Mouse (Mus musculus): ENCODE results near the gene Fndc3a. TPM values are rescaled to one million over a fixed set of nuclear protein-coding genes. Genes with fewer than 3 reads are reported as not detected.
A peak's percentile ranks its signal among the peaks of the same experiment; 100 is the strongest.

Gene Fndc3a
- polyA plus RNA-seq, 1 experiment from 2014 or later = 38.6 TPM

DNA sequence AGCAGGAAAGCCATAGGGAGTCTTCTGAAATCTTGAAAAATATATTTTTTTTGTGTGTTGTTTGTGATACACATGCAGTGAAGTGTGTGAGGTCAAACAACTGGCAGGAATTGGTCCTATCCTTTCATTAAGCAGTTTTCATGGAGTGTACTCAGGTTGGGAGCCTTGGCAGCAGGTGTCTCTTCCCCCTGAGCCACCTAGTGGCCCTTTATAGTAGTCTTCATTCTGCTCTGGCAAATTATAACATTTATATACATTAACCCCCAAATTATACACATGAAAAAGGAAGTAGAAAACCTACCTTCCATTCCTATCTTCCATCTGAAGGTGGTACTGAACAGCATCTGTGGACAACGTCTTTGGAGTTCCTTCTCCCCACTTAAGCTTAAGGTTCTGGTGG, 154.0 kb downstream of the Fndc3a start:
- Histone ChIP-seq H3K4me1 (replicated peaks; ENCODE audit: control insufficient read depth, insufficient read depth, low read length) (no peaks in the 10 kb centered on the region), H3K9me3 (ENCODE audit: control insufficient read depth, low read length) (no peaks in the 10 kb centered on the region), H3K4me2 (ENCODE audit: low read length) (no peak overlapping the region), H3K36me3 (ENCODE audit: control insufficient read depth, insufficient read depth, low read length) (peaks cover 82% of the 10 kb centered on the region), H3K27ac (ENCODE audit: low read depth) (no peak overlapping the region), H3K4me3 (ENCODE audit: low read depth, low read length) (no peak overlapping the region), H3K27me3 (replicated peaks; ENCODE audit: control insufficient read depth, insufficient read depth, low read length) (no peaks in the 10 kb centered on the region), H3K9ac (ENCODE audit: low read length) (no peak overlapping the region)
- WGBS = 81% methylated on average over 1 of the region's 1 CpGs
- ATAC-seq (replicated peaks; ENCODE audit: low FRiP score, low TSS enrichment, low read depth) = no peak
- DNase-seq (ENCODE audit: low spot score) = no peak

DNA sequence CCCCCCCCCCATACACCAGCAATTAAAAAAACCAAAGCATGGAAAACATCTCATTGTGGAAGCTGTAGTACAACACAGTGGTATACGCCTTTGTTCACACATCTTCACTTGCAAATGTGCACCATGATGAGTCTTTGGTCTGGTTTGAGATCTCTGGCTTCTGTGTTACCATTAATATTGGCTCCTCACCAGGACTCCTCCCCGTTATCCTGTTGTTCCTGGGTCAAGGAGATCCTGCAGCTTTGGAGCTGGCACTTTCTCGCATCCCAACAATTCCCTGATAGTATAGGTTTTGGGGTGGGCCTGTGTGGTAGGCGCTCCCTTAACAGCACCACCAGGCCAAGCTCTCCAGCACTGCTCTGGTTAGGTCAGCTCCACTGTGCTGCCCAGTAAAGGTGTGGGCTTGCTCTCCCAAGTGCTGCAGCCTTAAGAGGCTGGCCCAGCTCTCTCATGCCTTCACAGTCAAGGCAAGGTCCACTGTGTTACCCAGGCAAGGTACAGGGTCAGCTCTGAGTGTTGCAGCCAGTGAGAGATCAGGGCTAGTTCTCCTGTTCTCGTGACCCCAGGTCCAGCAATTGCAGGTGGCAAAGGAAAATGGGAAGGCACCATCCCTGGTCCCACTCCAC, 173.3 kb downstream of the Fndc3a start:
- no peaks in the 10 kb centered on the region for H3K9me3 ChIP-seq (ENCODE audit: control insufficient read depth, low read length)
- no peak overlapping the region for H3K4me2 ChIP-seq (ENCODE audit: low read length)
- H3K4me1 ChIP-seq (replicated peaks; ENCODE audit: control insufficient read depth, insufficient read depth, low read length) = peaks cover 8% of the 10 kb centered on the region; the same call in 1 of the 2 replicates
- H3K27me3 ChIP-seq (replicated peaks; ENCODE audit: control insufficient read depth, insufficient read depth, low read length) = peaks cover 14% of the 10 kb centered on the region
- peaks cover 28% of the 10 kb centered on the region for H3K36me3 ChIP-seq (ENCODE audit: control insufficient read depth, insufficient read depth, low read length)
- H3K4me3 ChIP-seq (ENCODE audit: low read depth, low read length) = no peak overlapping the region
- no peak overlapping the region for H3K27ac ChIP-seq (ENCODE audit: low read depth)
- no peak for ATAC-seq (replicated peaks; ENCODE audit: low FRiP score, low TSS enrichment, low read depth)
- no peak for DNase-seq (ENCODE audit: low spot score)
- no peak overlapping the region for H3K9ac ChIP-seq (ENCODE audit: low read length)
- 80% methylated on average over 5 of the region's 5 CpGs for WGBS

DNA sequence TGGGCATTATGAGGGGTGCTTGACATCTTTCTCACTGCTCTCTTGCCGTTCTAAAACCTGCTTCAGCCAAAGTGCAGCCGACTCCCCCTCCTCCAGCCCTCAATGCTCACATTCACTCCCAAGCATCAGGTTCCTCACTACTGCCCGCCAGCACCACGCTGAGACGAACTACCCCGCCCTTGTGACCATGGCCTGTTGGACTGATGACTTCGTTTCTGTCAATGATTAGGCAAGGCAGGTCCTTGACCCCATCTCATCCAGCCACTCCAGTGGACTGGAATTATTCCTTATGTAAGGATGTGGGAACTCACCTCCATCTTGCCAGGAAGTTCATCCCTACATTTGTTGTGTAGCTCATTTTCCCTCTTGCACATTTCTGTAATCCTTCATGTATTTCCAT, 175.9 kb downstream of the Fndc3a start:
- WGBS = 76% methylated on average over 7 of the region's 7 CpGs
- no peak for DNase-seq (ENCODE audit: low spot score)
- Histone ChIP-seq H3K36me3 (ENCODE audit: control insufficient read depth, insufficient read depth, low read length) (peaks cover 6% of the 10 kb centered on the region; the same call in 1 of the 2 replicates), H3K27me3 (replicated peaks; ENCODE audit: control insufficient read depth, insufficient read depth, low read length) (peaks cover 26% of the 10 kb centered on the region), H3K27ac (ENCODE audit: low read depth) (no peak overlapping the region), H3K9me3 (ENCODE audit: control insufficient read depth, low read length) (no peaks in the 10 kb centered on the region), H3K4me3 (ENCODE audit: low read depth, low read length) (no peak overlapping the region), H3K4me1 (replicated peaks; ENCODE audit: control insufficient read depth, insufficient read depth, low read length) (peaks cover 8% of the 10 kb centered on the region; the same call in 1 of the 2 replicates), H3K9ac (ENCODE audit: low read length) (no peak overlapping the region), H3K4me2 (ENCODE audit: low read length) (no peak overlapping the region)
- no peak for ATAC-seq (replicated peaks; ENCODE audit: low FRiP score, low TSS enrichment, low read depth)

DNA sequence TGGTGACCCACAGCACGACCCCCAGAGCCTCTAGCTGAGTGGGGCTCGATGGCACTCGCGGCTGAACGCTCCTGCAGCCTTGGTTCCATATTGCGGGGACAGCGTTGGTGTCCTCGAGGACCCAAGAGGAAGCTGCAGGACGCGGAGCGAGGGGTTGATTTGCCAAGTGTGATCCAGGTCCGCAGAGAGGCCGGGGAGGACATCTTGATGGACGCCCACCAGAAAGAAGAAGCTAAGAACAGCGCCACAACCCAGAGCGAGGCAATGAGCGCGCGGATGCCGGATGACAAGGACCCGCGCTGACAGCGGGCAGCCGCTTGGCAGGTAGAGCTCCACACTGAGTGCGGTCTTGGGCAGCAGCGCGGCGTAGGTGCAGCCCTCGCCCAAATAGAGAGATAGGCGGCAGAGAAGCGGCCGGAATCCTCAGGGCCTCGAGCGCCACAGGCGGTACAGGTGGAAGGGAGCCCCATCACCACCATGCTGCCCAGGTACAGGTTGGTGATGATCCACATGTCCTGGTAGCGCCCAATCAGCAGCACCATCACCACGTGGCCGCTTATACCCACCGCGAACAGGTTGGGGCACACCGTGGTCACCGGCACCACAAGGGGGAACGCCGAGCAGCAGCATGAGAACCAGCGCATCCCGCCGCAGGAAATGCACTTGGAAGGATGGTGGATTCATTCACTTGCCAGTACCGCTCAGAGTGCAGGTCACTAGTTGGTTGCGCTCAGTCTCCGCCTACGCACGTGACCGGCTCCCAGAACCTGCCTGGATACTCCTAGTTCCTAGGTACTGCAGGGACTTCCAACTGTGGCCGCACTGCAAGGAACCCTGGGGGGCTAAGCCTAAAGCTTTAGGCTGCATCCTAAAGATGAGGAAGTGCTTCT, 177.5 kb downstream of the Fndc3a start:
- DNase-seq (ENCODE audit: low spot score) (peak; percentile 71), ATAC-seq (replicated peaks; ENCODE audit: low FRiP score, low TSS enrichment, low read depth) (peak; percentile 86)
- Histone ChIP-seq H3K4me3 (ENCODE audit: low read depth, low read length) (peak overlapping the region; percentile 39), H3K27me3 (replicated peaks; ENCODE audit: control insufficient read depth, insufficient read depth, low read length) (peaks cover 26% of the 10 kb centered on the region), H3K4me1 (replicated peaks; ENCODE audit: control insufficient read depth, insufficient read depth, low read length) (peaks cover 8% of the 10 kb centered on the region; the same call in 1 of the 2 replicates), H3K36me3 (ENCODE audit: control insufficient read depth, insufficient read depth, low read length) (0 out of 2 replicates have a peak, but pooled peaks cover 3% of the 10 kb centered on the region), H3K9ac (ENCODE audit: low read length) (no peak overlapping the region), H3K9me3 (ENCODE audit: control insufficient read depth, low read length) (no peaks in the 10 kb centered on the region), H3K4me2 (ENCODE audit: low read length) (peak overlapping the region; percentile 82), H3K27ac (ENCODE audit: low read depth) (no peak overlapping the region)
- 3% methylated on average over 54 of the region's 54 CpGs for WGBS

DNA sequence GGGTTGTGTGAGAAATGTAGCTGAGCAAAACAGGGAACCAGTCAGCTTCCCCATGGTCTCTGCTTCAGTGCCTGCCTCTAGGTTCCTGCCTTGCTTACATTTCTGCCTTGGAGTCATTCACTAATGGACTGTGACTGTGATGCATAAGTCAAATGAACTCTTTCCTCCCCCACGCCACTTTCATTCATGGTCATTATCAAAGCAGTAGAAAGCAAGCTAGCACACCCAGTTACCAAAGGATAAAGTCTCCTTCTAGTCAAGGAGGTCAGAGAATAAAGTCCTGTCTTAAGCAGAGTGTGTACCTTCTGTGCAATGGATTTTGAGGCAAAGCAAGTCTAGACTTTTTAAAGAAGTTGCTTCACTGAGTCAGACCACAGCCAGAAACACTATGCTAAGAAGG, 182.7 kb downstream of the Fndc3a start:
- WGBS = 73% methylated on average over 1 of the region's 1 CpGs
- Histone ChIP-seq H3K9ac (ENCODE audit: low read length) (no peak overlapping the region), H3K4me3 (ENCODE audit: low read depth, low read length) (no peak overlapping the region), H3K4me2 (ENCODE audit: low read length) (no peak overlapping the region), H3K27me3 (replicated peaks; ENCODE audit: control insufficient read depth, insufficient read depth, low read length) (peaks cover 18% of the 10 kb centered on the region), H3K27ac (ENCODE audit: low read depth) (no peak overlapping the region), H3K4me1 (replicated peaks; ENCODE audit: control insufficient read depth, insufficient read depth, low read length) (peaks cover 4% of the 10 kb centered on the region; the same call in 1 of the 2 replicates), H3K36me3 (ENCODE audit: control insufficient read depth, insufficient read depth, low read length) (no peaks in the 10 kb centered on the region), H3K9me3 (ENCODE audit: control insufficient read depth, low read length) (no peaks in the 10 kb centered on the region)
- no peak for ATAC-seq (replicated peaks; ENCODE audit: low FRiP score, low TSS enrichment, low read depth)
- no peak for DNase-seq (ENCODE audit: low spot score)

DNA sequence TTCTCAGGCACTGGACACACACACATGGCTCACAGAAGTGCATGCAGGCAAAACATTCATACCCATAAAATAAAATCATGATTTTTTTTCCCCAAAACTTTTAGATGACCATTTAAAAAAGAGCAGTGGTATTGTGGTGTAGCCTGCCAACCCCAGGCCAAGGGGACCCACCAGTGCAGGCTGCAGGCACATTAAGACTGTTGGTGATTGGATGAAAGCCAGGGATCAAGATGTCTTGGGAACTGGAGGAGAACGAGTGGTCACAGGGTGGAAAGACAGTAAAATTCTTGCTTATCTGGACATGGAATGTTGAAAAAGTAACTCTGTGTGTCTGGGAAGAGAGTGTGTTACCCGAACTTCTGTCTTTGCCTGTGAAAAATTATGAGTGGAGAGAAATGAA, 190.2 kb downstream of the Fndc3a start:
- no peak overlapping the region for H3K4me3 ChIP-seq (ENCODE audit: low read depth, low read length)
- ATAC-seq (replicated peaks; ENCODE audit: low FRiP score, low TSS enrichment, low read depth) = no peak
- no peak overlapping the region for H3K27ac ChIP-seq (ENCODE audit: low read depth)
- no peak for DNase-seq (ENCODE audit: low spot score)
- no peak overlapping the region for H3K9ac ChIP-seq (ENCODE audit: low read length)
- no peaks in the 10 kb centered on the region for H3K27me3 ChIP-seq (replicated peaks; ENCODE audit: control insufficient read depth, insufficient read depth, low read length)
- H3K36me3 ChIP-seq (ENCODE audit: control insufficient read depth, insufficient read depth, low read length) = no peaks in the 10 kb centered on the region
- WGBS = 32% methylated on average over 2 of the region's 2 CpGs
- H3K4me1 ChIP-seq (replicated peaks; ENCODE audit: control insufficient read depth, insufficient read depth, low read length) = no peaks in the 10 kb centered on the region
- H3K9me3 ChIP-seq (ENCODE audit: control insufficient read depth, low read length) = no peaks in the 10 kb centered on the region
- no peak overlapping the region for H3K4me2 ChIP-seq (ENCODE audit: low read length)

DNA sequence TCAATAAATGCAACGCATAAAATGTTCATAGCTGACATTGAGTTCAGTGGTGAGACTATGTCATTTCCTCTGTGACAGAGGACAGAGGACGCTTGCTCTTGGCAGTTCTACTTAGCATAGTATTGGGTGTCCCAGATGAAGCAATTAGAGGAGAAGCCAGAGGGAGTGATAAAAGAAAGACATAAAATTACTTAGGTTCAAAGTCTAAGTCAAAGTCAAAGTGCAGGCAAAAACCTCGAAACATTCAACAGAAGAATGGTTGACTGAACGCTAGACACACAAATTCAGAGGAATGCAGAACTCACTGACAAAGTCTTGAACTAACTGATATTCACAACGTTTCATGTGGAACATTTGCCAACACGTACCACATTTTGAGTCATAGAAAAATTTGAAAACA, 191.0 kb downstream of the Fndc3a start:
- Histone ChIP-seq H3K36me3 (ENCODE audit: control insufficient read depth, insufficient read depth, low read length) (no peaks in the 10 kb centered on the region), H3K4me2 (ENCODE audit: low read length) (no peak overlapping the region), H3K9me3 (ENCODE audit: control insufficient read depth, low read length) (no peaks in the 10 kb centered on the region), H3K4me1 (replicated peaks; ENCODE audit: control insufficient read depth, insufficient read depth, low read length) (no peaks in the 10 kb centered on the region), H3K27ac (ENCODE audit: low read depth) (no peak overlapping the region), H3K4me3 (ENCODE audit: low read depth, low read length) (no peak overlapping the region), H3K27me3 (replicated peaks; ENCODE audit: control insufficient read depth, insufficient read depth, low read length) (no peaks in the 10 kb centered on the region), H3K9ac (ENCODE audit: low read length) (no peak overlapping the region)
- DNase-seq (ENCODE audit: low spot score) = no peak
- no peak for ATAC-seq (replicated peaks; ENCODE audit: low FRiP score, low TSS enrichment, low read depth)
- WGBS = 85% methylated on average over 6 of the region's 6 CpGs

DNA sequence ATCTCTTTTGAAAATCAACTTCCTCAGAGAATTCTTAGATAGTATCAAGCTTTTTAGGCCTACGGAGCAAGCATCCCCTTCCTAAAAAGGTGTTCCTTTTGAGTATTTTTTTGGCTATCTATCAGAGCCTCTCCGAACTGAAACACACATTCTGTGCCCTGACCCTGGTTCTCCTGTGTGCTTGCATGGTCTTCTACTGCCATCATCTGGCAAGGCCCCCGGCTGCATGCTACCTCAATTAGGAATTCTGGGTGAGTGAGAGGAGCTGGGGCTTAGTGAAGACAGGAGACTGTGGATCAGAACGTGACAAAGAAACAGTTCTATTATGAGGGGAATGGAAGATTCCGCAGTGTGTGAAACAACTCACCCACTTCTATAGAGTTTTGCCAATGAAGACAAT, 193.4 kb downstream of the Fndc3a start:
- Histone ChIP-seq H3K4me2 (ENCODE audit: low read length) (no peak overlapping the region), H3K9ac (ENCODE audit: low read length) (no peak overlapping the region), H3K27ac (ENCODE audit: low read depth) (no peak overlapping the region), H3K4me1 (replicated peaks; ENCODE audit: control insufficient read depth, insufficient read depth, low read length) (no peaks in the 10 kb centered on the region), H3K27me3 (replicated peaks; ENCODE audit: control insufficient read depth, insufficient read depth, low read length) (no peaks in the 10 kb centered on the region), H3K4me3 (ENCODE audit: low read depth, low read length) (no peak overlapping the region), H3K36me3 (ENCODE audit: control insufficient read depth, insufficient read depth, low read length) (no peaks in the 10 kb centered on the region), H3K9me3 (ENCODE audit: control insufficient read depth, low read length) (no peaks in the 10 kb centered on the region)
- DNase-seq (ENCODE audit: low spot score) = peak; percentile 77
- 22% methylated on average over 5 of the region's 5 CpGs for WGBS
- no peak for ATAC-seq (replicated peaks; ENCODE audit: low FRiP score, low TSS enrichment, low read depth)
